Mouse (Mus musculus) testis, adult 2 months (tissue): ENCODE measurements around the gene Ankrd23. TPM values are rescaled to one million over a fixed set of nuclear protein-coding genes. Genes with fewer than 3 reads are reported as not detected.

ENCODE experiments used
- H3K27ac ChIP-seq: fragments of 200-500 bp; 2 replicates; pipeline ENCODE4 v1.5.1; 2012; ENCODE audit warnings: low read depth, low read length; ENCODE audit not compliant: control insufficient read depth, insufficient read depth
- H3K27me3 ChIP-seq: fragments of 200-500 bp; 2 replicates; pipeline ENCODE4 v1.6.1; 2012; ENCODE audit warnings: mild to moderate bottlenecking, low read length, moderate library complexity; ENCODE audit not compliant: control insufficient read depth, insufficient read depth
- H3K36me3 ChIP-seq: fragments of 200-500 bp; 2 replicates; pipeline ENCODE4 v1.6.1; 2012; ENCODE audit warnings: mild to moderate bottlenecking, low read length; ENCODE audit not compliant: control insufficient read depth, insufficient read depth
- H3K4me1 ChIP-seq: fragments of 200-500 bp; 2 replicates; pipeline ENCODE4 v1.6.1; 2012; ENCODE audit warnings: low read length; ENCODE audit not compliant: control insufficient read depth, insufficient read depth
- H3K4me3 ChIP-seq: fragments of 200-500 bp; 2 replicates; pipeline ENCODE4 v1.5.1; 2012; ENCODE audit warnings: low read depth, mild to moderate bottlenecking, low read length, moderate library complexity, mixed read lengths; ENCODE audit not compliant: control insufficient read depth
- CTCF ChIP-seq: fragments of 200-500 bp; IDR thresholded peaks from 2 replicates; pipeline ENCODE4 v1.5.1; 2012; ENCODE audit warnings: low read depth, mild to moderate bottlenecking, inconsistent platforms, low read length, moderate library complexity; ENCODE audit not compliant: control insufficient read depth, insufficient read depth, insufficient replicate concordance
- POLR2A ChIP-seq: fragments of 200-500 bp; IDR thresholded peaks from 2 replicates; pipeline ENCODE4 v1.6.1; 2012; ENCODE audit warnings: low read depth, mild to moderate bottlenecking, inconsistent platforms, low read length, moderate library complexity; ENCODE audit not compliant: control insufficient read depth
- polyA plus RNA-seq: library from polyadenylated mRNA; depleted of rRNA; stranded (reverse); fragments of >200 nt; gene quantifications from 2 replicates; pipeline ENCODE4 v1.2.3, GENCODE M21; 2012

Gene Ankrd23
- polyA plus RNA-seq, 1 experiment = 11.0 TPM

DNA sequence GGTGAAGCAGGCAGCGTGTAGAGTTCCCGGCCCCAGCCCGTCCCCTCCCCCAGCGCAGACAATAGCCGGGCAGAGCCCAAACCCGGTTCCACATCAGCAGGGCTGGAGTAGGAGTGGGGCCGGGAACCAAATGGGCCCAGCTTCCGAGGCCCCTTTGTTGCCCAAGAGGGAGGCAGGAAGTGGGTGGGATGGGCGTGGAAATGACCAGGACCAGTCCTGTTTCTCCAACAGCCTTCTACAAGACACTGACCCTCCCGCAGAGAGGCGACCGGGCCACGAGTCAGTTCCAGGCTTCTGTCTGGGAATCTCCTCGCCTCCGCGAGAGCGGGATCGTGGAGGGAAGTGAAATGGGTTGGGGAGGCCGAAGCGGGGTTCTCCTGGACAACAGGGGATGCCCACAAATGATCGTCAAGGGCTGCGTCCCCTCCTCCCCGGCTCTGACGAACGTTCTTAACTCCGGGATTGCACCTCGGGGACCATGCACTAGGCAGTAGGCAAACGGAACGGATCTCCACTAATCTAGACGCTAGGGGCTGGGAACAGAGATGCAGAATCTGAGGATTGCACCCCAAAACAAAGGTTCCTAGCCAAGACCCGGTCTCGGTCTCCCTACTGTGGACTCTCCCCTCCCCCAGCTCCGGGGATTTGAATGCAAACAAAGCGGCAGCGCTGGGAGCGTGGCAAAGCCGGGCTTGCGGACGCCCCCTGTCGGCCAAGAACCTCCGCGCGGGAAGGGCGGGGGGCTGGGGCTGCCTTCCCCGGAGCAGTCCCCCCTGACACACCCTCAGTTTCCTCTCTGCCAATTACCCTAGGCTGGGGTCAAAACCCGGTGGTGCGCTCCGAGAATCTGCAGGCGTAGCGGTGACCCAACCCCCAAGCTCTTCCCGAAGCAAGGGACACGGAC, 20.1 kb upstream of the Ankrd23 start:
- peaks cover 38% of the 10 kb centered on the region for H3K4me1 ChIP-seq
- peaks cover 3% of the 10 kb centered on the region for H3K36me3 ChIP-seq
- H3K27me3 ChIP-seq = no peaks in the 10 kb centered on the region; the same call in 1 of the 2 replicates
- peak overlapping the region; percentile 79 for H3K27ac ChIP-seq
- TF ChIP-seq CTCF (peak; percentile 16), POLR2A (peak; percentile 46; the same call in 1 of the 2 replicates)
- peak overlapping the region; percentile 89 for H3K4me3 ChIP-seq

DNA sequence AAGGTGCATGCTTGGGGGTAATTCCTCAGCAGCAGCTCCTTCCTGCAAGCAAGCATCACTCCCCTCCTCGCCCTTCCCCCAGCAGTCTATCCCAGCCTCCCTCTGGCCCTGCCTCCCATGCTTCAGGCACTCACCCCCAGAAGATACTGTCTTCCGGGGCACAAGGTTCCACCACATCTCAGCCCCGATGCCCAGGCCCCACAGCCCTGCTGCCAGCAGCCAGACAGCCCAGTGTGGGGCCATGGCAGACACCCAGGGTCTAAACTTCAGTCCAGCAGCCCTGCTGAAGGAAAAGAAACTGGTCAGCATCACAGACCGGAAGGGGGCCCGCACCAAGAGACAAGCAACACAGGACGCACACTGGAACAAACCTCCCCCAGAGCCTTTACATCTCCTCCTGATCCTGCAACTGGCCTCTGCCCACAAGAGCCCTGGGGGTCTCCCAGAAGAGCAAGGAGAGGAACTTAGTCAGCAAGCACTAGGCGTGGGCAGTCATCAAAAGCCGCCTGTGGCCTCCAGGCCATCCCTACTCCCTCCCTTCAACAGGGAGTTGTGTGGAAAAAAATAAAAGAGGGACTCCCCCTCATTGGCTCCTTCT, 19.2 kb upstream of the Ankrd23 start:
- Histone ChIP-seq H3K27ac (peak overlapping the region; percentile 79), H3K27me3 (no peaks in the 10 kb centered on the region; the same call in 1 of the 2 replicates), H3K4me1 (peaks cover 38% of the 10 kb centered on the region), H3K4me3 (peak overlapping the region; percentile 89), H3K36me3 (peaks cover 4% of the 10 kb centered on the region)
- peak; percentile 22; the same call in 1 of the 2 replicates for TF ChIP-seq POLR2A
- TF ChIP-seq CTCF = no peak

DNA sequence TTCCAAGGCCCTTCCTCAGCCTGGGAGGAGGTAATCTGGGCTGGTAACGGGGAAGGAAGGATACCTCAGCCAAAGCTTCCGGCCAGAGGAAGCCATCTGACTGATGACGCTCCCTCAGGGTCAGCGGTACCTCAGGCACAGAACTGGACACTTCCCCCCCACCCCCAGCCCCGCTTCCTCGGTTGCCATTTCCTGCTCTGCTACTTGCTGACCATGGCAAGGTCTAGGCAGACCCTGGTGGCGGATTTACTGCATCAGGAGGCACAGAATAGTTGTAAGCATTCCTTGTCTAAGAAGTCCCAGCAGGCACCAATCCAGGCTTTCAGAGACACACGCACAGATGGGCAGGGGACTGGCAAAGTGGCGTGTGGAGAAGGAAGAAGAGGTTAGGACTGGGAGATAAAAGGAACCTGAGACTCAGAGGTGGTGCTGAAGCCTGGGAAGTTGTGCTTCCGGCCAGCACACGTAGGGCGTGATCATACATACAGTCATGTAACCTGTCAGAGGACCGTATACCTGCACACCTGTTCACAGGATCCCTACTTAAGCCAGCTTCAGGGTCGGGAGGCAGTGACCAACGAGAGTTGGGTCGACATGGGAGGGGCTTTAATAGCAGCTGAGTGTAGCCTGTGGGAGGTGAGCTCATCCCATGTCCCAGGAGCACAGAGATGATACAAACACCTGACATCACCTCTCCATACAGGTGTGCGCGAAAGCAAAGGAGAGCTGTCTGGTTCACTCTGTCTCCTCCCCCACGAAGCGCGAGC, 18.1 kb upstream of the Ankrd23 start:
- Histone ChIP-seq H3K27me3 (no peaks in the 10 kb centered on the region; the same call in 1 of the 2 replicates), H3K4me3 (no peak overlapping the region), H3K4me1 (peaks cover 38% of the 10 kb centered on the region), H3K27ac (no peak overlapping the region), H3K36me3 (peaks cover 5% of the 10 kb centered on the region)
- TF ChIP-seq CTCF (no peak), POLR2A (no peak)

- Histone ChIP-seq H3K4me3 (no peak overlapping the region), H3K4me1 (peaks cover 24% of the 10 kb centered on the region), H3K27me3 (no peaks in the 10 kb centered on the region; the same call in 1 of the 2 replicates), H3K36me3 (peaks cover 5% of the 10 kb centered on the region), H3K27ac (no peak overlapping the region)
- TF ChIP-seq POLR2A (no peak), CTCF (no peak)
Measured at GRCm38 (mm10) chr1:36552506-36552905, 15.8 kb upstream of the Ankrd23 start.

DNA sequence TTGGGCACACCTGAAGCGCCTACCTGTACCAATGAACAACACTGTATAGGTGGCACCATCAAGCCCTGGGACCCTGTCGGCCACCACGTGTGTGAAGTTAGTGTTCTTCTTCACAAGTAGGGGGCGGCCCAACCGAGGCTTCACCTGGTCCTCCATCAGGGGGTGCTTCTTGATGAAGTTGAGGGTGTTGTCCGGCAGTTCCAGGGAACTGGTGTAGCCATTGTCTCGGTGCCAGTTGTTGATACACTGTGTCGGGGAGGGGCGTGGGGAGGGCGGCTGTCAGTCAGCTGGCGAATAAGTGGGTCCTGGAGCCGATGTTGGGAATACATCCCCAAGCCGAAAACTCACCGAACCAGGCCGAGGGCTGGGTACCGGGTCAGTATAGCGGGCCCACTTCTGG, 15.2 kb upstream of the Ankrd23 start:
- Histone ChIP-seq H3K4me3 (no peak overlapping the region), H3K27ac (no peak overlapping the region), H3K27me3 (no peaks in the 10 kb centered on the region; the same call in 1 of the 2 replicates), H3K36me3 (peaks cover 5% of the 10 kb centered on the region), H3K4me1 (peaks cover 23% of the 10 kb centered on the region)
- TF ChIP-seq CTCF = no peak
- no peak for TF ChIP-seq POLR2A

GRCm38 (mm10) chr1:36550075-36550863, 13.6 kb upstream of the Ankrd23 start:
- H3K4me1 ChIP-seq = peaks cover 15% of the 10 kb centered on the region
- no peak overlapping the region for H3K4me3 ChIP-seq
- peaks cover 5% of the 10 kb centered on the region for H3K36me3 ChIP-seq

More at GRCm38 (mm10) chr1:36550075-36550863, 13.6 kb upstream of the Ankrd23 start:
- no peaks in the 10 kb centered on the region for H3K27me3 ChIP-seq
- H3K27ac ChIP-seq = no peak overlapping the region
- TF ChIP-seq POLR2A (no peak), CTCF (no peak; the same call in 1 of the 2 replicates)
